Mouse (Mus musculus): ENCODE measurements around the gene Akap8.

The Akap8 gene

GRCm38 (mm10) chr17:32320597-32321389 is at the start of gene Akap8:
Gene Akap8 (minus strand): TSS chr17:32321238.
- DNase-seq = peak; percentile 97

- DNase-seq = no peak
These were observed 48.0 kb upstream of the Akap8 start for GRCm38 (mm10) chr17:32368991-32369578.

GRCm38 (mm10) chr17:32367706-32368105 is 46.7 kb upstream of the Akap8 start:
- DNase-seq = no peak

- DNase-seq = no peak
These were observed 44.3 kb upstream of the Akap8 start for GRCm38 (mm10) chr17:32365296-32365695.

- no peak for DNase-seq
These were observed 43.8 kb upstream of the Akap8 start for GRCm38 (mm10) chr17:32364850-32365249.

GRCm38 (mm10) chr17:32364331-32364730 is 43.3 kb upstream of the Akap8 start:
- DNase-seq = peak; percentile 82

- no peak for DNase-seq
These were observed 42.8 kb upstream of the Akap8 start for GRCm38 (mm10) chr17:32363821-32364301.

GRCm38 (mm10) chr17:32362686-32363085 is 41.6 kb upstream of the Akap8 start:
- no peak for DNase-seq

GRCm38 (mm10) chr17:32359928-32360327 is 38.9 kb upstream of the Akap8 start:
- no peak for DNase-seq

GRCm38 (mm10) chr17:32358943-32359340 is 37.9 kb upstream of the Akap8 start:
- no peak for DNase-seq

GRCm38 (mm10) chr17:32358192-32358942 is 37.3 kb upstream of the Akap8 start:
- DNase-seq = no peak

GRCm38 (mm10) chr17:32356766-32357760 is 36.0 kb upstream of the Akap8 start:
- DNase-seq = no peak

- DNase-seq = no peak
These were observed 35.2 kb upstream of the Akap8 start for GRCm38 (mm10) chr17:32356281-32356680.

GRCm38 (mm10) chr17:32355031-32355430 is 34.0 kb upstream of the Akap8 start:
- DNase-seq = no peak

GRCm38 (mm10) chr17:32354211-32354610 is 33.2 kb upstream of the Akap8 start:
- no peak for DNase-seq

GRCm38 (mm10) chr17:32353696-32354095 is 32.7 kb upstream of the Akap8 start:
- peak; percentile 67 for DNase-seq

GRCm38 (mm10) chr17:32351726-32352125 is 30.7 kb upstream of the Akap8 start:
- no peak for DNase-seq

GRCm38 (mm10) chr17:32351269-32351668 is 30.2 kb upstream of the Akap8 start:
- no peak for DNase-seq

- DNase-seq = peak; percentile 97
These were observed 29.4 kb upstream of the Akap8 start, which contains the start of gene Akap8l for GRCm38 (mm10) chr17:32350382-32350983. Gene Akap8l (minus strand): TSS chr17:32350607.

GRCm38 (mm10) chr17:32349851-32350381 is 28.9 kb upstream of the Akap8 start:
- no peak for DNase-seq

GRCm38 (mm10) chr17:32349037-32349732 is 28.1 kb upstream of the Akap8 start:
- DNase-seq = no peak

All from cerebellum, adult 11 months (tissue).